Mouse (Mus musculus) lung, postnatal 10 days (tissue): Measurements from ENCODE around the gene Olfr1211.

Experiments used
- DNase-seq: peaks from one replicate; pipeline ENCODE4 v3.0.0; 2021

Olfr1211 gene

GRCm38 (mm10) chr2:88938011-88938410 lies at the start of gene Olfr1211:
Gene Olfr1211 (minus strand): TSS chr2:88938111.
- DNase-seq, result no peak

- DNase-seq, result no peak
These were observed 42.3 kb upstream of the Olfr1211 start, which contains the start of gene Gm13762 for GRCm38 (mm10) chr2:88980181-88980580. Gene Gm13762 (minus strand): TSS chr2:88980281.

- no peak for DNase-seq
These were observed 15.8 kb upstream of the Olfr1211 start, which contains the start of gene Olfr1212 for GRCm38 (mm10) chr2:88953669-88954068. Gene Olfr1212 (plus strand): TSS chr2:88953969.

- no peak for DNase-seq
These were observed 22.9 kb downstream of the Olfr1211 start, which contains the start of gene Olfr1209 for GRCm38 (mm10) chr2:88915057-88915456. Gene Olfr1209 (minus strand): TSS chr2:88915157.

GRCm38 (mm10) chr2:88902211-88902610 lies 35.7 kb downstream of the Olfr1211 start, which contains the start of gene Olfr1208:
Gene Olfr1208 (minus strand): TSS chr2:88902311.
- DNase-seq, result no peak
